Mouse (Mus musculus): ENCODE data around the gene Rtkn2.
A peak's percentile ranks its signal among the peaks of the same experiment; 100 is the strongest.
"Not testable (repeated sequence)": the region's sequence is repeated elsewhere in the genome, so short reads cannot be mapped to it uniquely, and the experiment has no call there.

Gene Rtkn2

DNA sequence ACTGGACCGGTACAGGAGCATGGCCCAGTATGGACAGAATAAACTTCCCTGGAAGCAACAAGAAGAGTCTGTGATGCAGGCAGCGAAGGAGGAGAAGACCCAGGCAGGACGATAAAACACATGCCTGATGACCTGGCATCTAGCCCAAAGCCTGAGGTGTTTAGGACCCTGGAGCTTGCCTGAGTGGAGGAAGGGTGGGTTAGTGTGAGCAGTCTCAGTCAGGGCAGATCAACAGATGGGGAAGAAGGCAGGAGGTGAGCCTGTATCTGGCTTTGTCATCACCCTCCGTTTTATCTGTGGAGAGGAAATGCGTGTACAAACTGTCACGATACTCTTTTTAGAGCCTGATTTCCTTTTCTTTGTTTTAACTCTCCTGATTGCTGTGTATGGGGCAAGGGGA, 102.3 kb downstream of the Rtkn2 start:
- no peak for DNase-seq

DNA sequence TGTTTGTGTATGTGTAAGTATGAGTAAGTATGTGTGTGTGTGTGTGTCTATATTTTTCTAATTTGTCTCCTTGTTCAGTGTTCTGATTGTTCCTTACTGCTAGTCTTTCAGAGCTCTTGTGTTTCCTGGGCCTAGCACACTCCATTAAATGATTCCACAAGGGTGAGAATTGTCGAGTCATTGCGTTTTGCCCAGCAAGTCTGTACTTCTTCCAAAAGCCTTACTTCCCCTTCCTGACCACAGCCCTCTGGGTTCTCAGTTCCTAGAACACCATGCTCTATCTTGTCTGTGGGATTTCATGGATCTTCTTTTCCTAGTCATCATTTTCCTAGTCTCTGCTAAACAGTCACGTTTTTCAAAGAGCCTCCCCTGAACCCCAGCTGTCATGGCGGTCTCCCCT, 106.2 kb downstream of the Rtkn2 start:
- no peak for DNase-seq

DNA sequence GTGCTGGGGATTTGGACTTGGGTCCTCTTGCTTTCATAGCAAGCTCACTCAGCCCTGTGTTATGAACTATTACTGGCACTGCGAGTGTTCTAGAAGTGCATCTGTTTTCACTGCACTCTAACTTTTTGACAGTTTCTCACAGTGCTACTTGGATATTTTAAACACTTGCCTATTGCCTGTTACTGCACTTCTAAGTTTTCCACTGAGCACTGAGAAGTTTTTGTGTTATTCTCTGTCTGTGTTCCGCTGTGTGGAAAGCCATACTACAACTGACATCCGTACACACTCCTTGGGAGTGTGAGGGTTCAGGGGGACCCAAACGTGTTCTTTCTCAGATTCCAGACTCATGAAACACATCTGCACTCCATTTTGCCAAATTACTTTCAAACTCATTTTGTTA, 107.6 kb downstream of the Rtkn2 start:
- no peak for DNase-seq

DNA sequence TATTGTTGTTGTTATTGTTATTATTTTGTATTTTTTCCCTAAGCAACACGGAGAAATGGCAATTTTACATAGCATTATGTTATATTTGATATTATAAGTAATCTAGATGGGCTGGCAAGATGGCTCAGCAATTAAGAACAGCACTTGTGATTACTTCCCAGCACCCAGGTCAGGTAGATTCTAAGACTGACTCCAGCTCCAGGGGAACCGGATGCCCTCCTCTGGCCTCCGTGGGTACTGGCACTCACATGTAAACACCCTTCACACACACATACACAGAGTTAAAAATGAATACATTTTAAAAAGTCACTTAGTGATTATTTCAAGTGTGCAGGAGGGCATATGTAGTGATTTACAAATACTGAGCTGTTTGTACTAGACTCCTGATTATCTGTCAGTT, 108.4 kb downstream of the Rtkn2 start:
- no peak for DNase-seq

DNA sequence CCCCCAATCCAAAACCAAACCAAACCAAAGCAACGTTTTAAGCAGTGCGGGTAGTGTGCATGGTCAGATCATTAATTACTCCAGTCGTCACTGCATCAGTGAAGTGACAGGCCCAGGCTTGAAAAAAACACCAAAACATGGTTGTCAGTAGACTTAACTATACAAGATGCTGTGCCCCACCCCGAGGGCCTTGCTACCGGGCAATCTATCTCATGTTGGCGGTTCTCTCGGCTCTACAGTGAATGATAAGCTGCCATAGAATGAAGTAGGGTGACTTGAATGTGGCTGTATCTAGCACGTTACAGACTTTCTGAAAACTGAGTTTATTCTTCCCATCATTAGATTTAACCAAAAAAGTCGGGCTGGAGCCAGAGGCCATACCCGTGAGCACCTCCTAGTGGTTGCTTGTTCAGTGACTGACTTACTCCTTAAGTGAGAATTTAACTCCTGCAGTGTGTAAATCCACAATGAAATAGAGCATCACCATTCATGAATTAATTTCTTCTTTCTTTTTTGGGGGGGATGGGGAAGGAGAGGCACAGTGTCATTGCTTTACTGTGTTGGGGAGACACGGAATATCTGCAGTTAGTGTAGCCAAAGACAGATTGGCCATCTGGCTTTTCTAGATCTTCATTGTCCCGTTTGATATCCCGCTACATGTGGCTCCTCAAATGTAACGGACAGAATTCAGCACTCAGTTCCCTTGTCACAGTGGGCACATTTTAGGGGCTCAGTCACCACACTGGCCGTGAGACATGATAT, 110.2 kb downstream of the Rtkn2 start:
- DNase-seq, result no peak

DNA sequence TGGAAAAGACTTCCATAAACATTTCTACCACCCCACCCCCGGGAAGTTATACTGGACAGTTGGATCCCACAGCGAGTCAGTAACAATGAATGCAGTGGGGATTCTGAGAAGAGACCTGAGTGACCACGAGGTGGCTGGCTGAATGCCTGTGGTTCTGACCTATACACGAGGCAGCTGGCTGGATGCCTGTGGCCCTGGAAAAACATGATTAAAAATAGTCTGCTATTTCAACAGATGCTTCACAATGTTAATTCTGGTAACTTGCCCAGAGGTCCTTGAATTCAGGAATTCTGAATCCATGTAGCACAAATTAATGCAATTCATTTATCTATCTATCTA, 110.8 kb downstream of the Rtkn2 start:
- DNase-seq, result peak; percentile 64

DNA sequence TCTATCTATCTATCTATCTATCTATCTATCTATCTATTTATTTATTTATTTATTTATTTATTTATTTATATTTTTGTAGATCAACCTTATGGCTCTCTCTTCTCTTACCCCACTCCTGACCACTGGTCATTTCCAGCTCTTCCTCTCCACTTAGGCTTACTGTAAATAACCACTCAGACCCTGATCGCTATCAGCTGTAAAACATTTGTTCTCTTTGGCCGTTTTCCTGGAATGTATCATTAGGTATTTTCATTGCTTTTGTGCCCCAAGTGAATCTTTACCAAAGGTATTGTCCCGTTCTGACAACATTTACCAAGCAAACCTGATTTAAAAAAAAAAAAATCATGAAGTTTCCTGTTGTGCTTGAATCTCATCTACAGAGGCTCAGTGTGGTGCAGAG, 111.2 kb downstream of the Rtkn2 start:
- no peak for DNase-seq

DNA sequence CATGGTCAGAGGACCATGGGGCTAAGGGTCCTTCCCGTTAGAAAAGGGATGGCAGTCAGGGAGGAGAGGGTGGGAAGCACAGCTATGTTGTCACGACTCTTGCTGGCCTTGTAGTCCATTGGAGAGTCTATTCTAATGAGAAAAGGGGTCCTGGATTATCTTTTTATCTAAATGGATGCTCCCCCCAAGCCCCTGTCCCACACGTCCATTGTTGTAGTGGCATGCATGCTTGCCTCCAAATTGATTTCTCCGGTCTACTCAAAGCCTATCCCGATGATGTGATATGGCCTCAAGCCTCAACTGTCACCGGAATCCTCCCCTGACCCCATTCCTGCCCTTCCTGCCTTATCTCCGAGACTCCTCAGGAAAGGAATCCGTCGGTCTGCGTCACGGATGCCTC, 111.6 kb downstream of the Rtkn2 start:
- DNase-seq, result no peak

DNA sequence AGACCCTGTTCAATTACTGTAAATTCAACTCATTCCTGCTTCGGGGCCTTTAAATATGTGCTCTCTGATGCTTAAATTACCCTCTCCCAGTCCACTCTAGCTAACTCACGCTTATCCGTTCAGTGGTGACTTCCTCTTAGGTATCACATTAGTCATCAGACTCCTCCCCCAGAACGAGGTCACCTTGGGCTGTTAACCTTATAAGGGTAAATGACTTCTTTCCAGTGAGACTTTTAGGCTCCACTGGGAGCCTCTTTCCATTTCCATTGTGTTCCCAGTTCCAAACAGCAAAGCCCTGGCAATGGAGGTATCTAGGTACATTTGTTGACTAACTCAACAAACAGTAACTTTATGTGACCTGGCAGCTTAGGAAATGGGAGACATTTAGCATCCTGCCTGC, 112.5 kb downstream of the Rtkn2 start:
- no peak for DNase-seq

DNA sequence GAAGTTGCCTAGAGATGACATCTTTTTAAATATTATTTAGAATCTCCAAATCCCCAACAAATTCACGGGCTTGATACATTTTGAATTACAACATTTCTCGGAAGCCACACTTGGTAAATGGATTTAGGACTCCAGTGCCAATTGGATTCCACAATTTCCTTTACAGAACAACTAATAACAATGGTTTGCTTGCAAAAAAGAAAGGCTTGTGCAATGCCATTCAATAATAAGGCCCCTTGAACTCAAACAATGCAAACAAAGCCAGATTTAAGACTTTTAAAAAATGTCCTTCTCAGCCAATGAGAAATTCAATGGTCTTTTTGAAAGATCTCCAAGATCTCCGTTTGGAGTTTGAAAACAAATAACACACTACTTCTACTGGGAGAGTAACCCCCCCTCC, 114.1 kb downstream of the Rtkn2 start:
- DNase-seq, result no peak

DNA sequence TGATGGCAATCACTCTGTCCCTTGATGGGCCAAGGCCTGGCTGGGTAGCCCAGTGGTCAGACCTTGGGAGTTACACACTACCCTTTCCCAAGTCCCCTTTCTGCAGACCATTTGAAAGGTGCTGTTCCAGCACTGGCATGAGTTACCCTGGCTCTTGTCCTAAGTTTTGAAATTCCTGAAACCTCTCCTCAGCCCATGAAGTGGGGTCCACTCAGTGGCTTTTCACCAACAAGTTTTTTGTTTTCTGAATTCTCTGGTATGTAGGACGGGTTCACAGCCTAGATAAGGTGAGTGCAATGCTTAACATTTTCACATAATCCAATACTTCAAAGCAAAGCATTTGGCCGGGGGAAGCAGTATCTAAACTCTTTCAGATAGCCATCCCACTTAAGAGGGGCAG, 115.8 kb downstream of the Rtkn2 start:
- no peak for DNase-seq

DNA sequence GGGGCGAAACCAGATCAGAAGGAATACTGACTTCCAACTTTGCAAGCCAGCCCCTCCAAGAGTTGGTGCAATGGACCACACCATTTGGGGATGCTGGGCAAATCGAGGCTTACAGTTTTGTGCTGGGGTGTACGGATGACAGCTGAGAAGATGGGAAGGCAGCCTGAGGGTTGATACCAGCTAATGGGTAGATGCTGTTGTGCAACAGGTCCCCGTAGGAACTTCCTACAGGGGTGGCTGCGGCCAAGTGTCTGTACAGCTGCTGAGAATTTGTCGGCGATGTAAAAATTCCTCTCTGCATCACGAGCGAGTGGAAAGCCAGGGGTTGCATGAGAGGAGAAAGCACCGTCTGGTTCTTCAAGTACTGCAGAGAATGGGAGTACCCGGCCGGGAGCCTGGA, 117.0 kb downstream of the Rtkn2 start:
- no peak for DNase-seq

DNA sequence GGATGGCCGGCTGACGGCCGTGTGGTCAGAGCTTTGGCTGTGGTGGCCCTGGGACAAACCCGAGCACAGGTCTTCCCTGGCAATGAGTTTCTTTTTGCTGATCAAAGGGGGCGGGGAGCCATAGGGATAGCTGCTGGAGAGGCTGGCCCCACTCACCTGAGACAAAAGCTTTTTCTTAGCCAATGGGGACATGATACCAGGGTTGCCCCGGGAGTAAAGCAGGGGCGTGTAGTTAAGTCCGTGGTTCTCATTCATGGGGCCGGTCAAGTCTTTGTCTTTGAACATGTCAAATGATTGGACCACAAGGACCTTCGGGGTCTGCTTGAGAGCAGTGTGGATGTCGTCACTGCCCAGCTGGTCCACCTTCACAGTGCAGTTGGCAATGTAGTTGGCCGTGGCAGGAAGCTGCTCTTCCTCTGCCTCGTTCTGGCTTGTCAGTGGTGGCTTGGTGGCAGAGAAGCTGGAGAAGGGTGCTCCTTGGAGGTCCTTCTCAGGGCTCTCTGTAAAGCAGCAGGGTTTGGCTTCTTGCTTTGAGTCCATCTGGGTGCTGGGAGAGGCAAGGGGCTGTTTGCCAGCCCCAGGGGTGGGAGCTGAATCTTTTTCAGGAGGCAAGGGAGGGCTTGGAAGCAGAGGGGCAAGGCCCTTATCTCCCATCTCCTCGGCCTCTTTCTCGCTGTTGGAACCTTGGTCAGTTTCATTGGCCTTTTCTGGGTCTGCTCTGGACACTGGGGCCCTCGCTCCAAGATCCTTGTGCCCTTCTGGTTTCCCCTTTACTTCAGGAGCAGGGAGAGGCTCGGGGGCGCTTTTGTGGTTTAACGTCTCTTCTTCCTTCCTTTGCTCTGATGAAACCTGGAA, 118.7 kb downstream of the Rtkn2 start:
- no peak for DNase-seq

DNA sequence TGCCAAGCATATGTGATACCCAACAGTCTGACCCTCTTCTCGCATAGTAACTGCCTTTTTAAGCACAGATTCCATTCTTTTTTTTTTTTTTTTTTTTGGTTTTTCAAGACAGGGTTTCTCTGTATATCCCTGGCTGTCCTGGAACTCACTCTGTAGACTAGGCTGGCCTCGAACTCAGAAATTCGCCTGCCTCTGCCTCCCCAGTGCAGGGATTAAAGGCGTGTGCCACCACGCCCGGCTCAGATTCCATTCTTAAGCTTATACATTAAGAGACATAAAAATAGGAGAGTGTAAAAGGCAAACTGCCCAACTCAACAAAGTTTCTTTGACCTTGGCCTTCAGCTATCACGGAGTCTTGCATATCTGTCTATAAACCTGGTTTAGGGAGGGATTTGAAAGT, 120.4 kb downstream of the Rtkn2 start:
- DNase-seq, result not testable (repeated sequence)

DNA sequence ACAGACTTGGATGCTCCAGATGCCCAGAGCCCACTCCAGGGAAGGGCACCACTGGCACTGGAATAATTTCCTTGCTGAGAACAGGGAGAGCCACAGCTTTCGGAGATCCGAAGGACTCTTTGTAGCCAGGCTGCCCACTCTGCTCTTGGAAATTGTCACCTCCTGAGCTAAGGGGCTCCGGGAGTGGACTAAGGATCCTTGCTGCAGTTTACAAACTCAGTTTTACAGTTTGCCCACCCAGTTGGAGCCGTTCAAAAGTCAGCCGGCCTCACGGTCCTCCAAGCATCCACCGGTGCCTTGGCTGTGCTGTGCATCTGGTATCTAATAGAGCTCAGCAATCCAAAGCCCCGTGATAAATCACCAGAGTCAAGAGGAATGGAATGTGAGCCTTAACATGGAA, 121.1 kb downstream of the Rtkn2 start:
- no peak for DNase-seq

DNA sequence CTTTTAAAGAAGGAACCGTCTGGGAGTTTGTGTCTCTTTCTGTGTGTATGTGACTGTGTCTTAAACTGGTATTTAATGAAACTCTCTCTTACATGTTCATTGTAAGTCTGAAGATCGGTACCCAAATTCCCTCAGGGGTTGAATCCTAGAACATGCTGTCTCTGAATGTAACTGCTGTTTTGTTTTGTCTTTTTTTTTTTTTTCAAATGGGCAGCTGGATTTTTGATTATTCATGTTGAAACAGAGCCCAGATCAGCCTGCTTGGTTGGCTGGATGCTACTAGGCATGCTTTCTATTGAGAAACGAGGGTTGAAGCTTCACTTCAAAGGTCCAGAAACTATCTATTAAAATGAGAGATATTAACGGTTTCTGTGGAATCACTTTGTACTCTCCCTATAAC, 121.9 kb downstream of the Rtkn2 start:
- no peak for DNase-seq

DNA sequence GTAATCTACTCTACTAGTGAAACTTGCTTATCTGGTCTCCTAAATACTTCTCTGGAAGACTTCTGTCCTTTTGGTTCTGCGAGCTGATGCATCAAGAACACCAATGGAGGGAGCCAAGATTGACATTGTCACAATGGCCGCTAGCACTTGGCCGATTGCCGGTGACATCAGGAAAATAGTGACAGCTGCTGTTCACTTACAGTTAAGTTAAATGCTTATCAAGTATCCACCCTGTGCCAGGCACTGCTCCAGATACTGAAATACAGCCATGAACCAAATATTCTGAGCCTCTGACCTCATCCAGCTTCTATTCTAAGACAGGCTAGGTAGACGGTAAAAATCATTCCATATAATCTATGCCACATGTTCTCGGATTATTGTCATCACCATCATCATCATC, 123.2 kb downstream of the Rtkn2 start:
- no peak for DNase-seq

DNA sequence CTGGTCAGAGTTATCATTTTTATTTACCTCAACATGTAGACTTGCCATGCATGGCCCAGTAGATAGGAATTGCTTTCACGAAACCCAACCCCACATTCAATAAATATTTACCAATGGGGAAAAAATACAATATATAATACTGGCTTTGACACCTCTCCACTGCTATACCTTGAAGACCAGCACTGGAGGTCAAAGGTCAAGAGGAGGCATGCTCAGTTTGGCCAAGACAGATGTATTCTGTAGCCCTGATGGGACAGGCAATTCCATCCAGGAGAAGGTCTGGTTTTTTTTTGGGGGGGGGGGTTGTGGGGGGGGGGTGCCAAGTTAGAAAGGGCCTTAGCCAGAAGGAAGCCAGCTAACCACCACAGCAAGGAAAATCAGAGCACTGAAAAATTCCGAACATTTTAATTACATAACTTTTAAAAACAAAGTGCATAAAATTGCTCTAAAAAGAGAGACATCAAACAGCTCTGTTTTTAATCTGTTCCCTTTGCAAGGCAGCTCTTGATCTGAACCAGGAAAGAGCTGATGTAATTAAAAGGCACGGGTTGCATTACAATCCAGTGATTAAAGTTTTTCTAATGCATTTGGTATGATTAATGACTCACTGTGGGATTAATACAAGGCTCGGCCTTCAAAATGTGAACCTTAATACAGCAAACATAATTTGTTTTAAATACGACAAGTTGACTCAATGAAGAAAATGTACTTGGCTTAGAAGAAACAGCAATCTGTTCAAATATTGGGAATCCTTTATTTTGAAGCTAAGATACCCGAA, 123.9 kb downstream of the Rtkn2 start:
- no peak for DNase-seq

DNA sequence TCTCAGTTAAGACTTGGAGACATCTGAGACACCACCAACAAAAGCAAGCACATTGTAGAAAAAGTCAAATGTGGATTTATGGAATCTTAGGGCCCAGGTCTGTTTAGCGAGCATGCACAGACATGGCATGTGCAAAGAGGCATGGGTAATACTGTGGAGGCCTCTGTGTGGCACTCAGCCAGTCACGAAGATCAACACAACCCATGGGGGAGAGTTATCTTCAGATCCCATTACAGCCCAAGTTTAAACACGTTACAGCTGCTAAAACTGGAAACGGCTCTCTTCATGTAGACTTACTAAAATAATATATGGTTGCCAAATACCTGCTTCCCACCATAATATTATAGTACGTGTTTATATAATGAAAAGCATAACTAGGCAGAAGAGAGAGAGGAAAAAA, 124.6 kb downstream of the Rtkn2 start:
- DNase-seq, result no peak

DNA sequence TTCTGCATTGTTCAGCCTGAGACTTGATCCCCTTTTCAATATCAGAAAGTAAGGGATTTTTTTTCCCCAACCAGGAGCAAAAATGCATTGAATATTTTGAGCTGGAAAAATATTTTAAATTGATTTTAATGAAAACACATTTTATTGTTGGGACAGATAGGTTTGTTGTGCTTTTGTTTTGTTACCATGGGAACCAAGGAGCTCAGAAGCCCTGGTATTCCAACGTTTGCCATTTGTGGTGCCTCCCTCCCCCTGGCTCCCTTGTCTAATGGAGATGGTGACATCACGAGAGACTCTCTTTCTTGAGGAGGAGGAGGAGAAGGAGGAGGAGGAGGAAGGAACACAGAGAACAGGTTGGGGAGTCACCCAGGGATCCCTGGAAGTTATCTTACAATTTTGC, 125.1 kb downstream of the Rtkn2 start:
- no peak for DNase-seq

DNA sequence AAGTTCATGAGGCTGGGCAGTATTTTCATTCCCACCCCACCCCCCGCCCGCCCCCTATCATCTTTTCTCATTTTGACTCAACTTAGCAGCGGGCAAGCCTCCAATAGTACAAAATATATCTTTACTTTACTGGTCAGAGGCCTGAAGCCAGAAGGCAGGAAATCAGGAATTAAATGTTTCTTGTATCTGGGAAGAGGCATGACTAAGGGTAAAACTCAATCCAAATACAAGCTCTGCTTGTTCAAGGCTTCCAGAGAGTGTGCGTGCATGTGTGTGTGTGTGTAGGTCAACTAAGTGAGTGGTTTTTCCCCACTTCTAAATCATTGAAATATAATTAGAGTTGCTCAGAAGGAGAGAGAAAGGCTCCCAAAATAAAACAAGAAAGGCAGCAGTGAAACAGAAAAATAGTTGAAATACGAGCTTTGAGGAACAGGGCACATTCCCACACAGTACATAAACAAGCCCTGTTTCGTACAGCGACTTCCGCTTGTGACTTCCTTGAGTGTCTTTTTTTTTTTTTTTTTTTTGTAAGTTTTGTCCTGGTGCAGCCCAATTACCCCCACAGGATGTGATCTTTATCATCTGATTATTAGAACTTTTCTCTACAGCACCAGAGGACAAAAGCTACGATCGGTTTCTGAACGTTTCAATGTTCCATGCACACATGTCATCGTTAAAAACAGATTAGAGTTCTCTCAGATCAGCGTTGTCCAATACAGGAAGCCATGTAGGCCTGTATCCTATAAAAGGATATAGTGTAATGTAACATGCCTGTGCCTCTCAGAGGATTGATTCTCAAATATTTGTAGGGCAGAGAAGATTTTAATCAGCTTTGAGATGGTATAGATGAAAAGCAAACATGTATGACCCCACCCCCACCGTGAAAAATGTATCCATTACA, 125.8 kb downstream of the Rtkn2 start:
- no peak for DNase-seq

DNA sequence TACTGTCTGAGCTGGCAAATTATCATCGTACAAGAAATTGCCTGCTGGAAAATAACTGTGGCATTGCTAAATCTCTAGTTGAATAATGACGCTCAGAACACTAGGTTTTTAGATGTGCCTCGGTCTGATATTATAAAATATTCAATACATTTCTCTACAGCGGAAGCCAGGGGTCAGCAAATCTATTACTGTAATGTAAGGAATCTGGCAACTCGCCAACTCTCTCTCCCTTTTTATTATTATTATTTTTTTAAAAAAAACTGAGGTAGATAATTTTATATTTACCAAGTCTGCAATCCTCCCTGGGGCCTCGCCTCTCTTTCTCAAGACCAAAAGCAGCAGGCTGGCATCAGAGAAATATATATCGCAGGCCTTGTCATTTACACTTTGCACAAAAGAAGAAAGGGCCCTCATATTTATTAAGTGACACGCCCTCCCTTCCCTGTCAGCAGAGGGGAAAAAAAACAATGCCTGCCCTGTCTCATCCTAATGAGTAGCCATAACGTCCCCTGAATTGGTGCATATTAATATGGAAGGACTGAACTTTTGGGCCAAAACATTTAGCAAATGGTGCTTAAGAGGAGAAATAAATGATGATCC, 127.1 kb downstream of the Rtkn2 start:
- no peak for DNase-seq
